Mouse (Mus musculus) kidney, adult 11 months (tissue): Measurements from ENCODE around the gene Grin3b.
A peak's percentile ranks its signal among the peaks of the same experiment; 100 is the strongest.
"Not testable (repeated sequence)": the region's sequence is repeated elsewhere in the genome, so short reads cannot be mapped to it uniquely, and the experiment has no call there.

Experiments used
- DNase-seq: peaks from one replicate; pipeline ENCODE4 v3.0.0; 2022

Gene Grin3b

GRCm38 (mm10) chr10:79936284-79936910 lies 34.1 kb upstream of the Grin3b start:
- peak; percentile 85 for DNase-seq

DNA sequence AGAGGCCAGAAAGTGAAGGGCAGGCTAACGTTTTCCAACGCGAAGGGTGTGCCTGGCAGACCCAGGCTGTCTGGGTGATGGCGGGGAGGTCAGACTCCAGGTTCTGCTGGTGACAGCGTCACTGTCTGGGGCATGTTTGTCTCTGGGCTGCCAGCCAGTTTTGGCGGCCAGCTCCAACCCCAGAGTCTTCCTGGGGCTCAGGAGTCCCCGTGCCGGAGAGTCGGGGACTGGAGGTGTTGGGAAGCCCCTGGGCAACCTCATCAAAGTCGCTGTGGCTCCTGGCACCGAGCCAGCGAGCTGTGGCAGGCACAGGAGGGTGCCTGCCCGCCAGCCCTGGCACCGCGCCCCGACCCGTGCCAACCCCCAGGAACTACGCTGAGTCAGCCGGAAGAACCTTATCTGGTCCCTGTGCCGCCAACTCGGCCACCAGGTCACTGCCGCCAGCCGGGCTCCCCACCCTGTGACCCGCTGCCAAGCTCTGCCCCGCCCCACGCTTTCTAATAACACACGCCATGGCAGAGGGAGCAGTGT lies 33.5 kb upstream of the Grin3b start:
- peak; percentile 83 for DNase-seq

- DNase-seq: peak; percentile 77
These were observed 32.6 kb upstream of the Grin3b start for GRCm38 (mm10) chr10:79937775-79938526.

DNA sequence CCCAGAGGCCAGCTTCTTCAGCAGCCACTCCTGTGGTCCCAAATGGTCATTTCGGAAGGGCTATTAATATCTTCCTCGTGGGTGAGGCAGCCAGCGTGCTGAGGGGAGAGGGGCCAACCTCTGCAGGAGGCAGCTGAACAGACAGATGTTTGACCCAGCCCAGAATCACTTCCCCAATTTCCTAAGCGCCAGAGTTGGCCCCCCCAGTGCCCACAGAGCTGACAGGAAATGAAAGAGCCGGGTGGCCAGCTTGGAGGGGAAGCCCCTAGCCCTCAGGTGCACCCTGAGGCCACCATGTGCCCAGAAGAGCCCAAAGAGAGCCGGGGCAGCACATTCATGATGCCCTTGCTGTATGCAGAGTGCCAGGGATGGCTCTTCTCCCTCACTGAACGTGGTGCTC lies 29.8 kb upstream of the Grin3b start:
- no peak for DNase-seq

- DNase-seq: no peak
These were observed 27.5 kb upstream of the Grin3b start for GRCm38 (mm10) chr10:79942988-79943387.

- no peak for DNase-seq
These were observed 27.0 kb upstream of the Grin3b start for GRCm38 (mm10) chr10:79943471-79943901.

- peak; percentile 83 for DNase-seq
These were observed 24.8 kb upstream of the Grin3b start for GRCm38 (mm10) chr10:79945507-79946234.

DNA sequence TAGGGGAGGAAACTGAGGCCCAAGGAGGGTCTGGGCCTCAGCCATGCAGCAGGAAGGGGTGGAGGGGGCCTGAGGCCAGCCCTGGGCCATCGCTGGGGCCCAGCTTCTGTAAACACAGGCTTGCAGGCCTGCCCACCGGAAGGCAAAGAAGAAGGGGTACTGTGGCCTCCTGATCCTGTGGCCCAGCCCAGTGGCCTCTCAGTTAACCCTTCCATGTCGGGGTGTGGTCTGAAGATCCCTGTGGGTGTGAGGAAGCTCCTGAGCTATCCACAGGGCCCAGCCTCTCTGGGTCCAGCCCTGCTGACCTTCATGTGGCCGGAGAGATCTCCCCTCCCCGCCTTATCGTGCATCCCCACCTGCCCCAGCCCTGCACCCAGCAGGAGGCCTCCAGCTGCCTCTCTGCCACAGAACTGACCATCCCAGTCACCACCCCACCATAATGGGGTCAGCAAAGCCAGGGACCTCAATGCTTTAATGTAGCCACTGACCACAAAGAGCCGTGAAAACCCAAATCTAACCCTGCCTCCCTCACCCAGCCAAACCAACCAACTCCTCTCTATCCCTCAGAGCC lies 23.7 kb upstream of the Grin3b start:
- DNase-seq: no peak

GRCm38 (mm10) chr10:79947502-79947901 lies 23.0 kb upstream of the Grin3b start:
- DNase-seq: no peak

GRCm38 (mm10) chr10:79949873-79950272 lies 20.6 kb upstream of the Grin3b start:
- no peak for DNase-seq

DNA sequence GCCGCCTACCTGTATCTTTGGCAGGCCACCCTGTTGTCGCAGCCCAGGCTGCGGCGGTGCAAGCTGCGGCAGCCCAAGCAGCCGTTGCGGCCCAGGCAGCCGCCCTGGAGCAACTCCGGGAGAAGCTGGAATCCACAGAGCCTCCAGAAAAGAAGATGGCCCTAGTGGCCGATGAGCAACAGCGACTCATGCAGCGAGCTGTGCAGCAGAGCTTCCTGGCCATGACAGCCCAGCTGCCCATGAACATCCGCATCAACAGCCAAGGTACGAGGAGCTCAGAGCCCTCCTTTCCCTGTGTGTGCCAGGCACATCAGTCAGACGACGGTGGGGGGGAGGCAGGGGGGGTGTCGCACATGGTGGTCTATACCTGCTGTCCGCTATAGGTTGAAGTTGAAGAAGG lies 19.9 kb upstream of the Grin3b start:
- no peak for DNase-seq

GRCm38 (mm10) chr10:79953946-79954345 lies 16.6 kb upstream of the Grin3b start:
- DNase-seq: no peak

- no peak for DNase-seq
These were observed 14.8 kb upstream of the Grin3b start for GRCm38 (mm10) chr10:79955691-79956090.

DNA sequence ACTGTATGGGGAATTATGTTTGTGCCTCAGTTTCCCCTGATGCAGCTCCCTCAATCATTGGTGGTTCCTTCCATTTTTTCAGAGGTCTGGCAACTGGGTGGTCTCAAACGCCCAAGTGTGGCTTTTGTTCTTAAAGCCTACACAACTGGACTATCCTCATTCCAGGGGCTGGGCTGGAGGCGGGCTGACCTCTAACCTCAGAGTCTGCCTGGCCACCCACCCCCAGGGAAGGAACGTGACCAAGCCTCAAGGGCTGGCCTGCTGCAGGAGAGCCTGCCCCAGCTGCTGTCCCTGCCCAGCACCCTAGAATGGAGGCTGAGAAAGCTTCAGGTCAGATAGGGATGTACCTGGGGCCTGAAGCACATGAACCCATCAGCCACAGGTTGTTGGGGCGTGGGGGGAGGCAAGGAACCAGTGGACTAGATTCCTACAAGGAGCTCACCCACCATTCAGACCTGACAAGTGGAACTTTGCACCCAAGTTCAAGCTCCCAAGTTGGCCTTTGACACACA lies 13.8 kb upstream of the Grin3b start:
- DNase-seq: no peak

GRCm38 (mm10) chr10:79958140-79958816 lies 12.2 kb upstream of the Grin3b start:
- DNase-seq: peak; percentile 88

DNA sequence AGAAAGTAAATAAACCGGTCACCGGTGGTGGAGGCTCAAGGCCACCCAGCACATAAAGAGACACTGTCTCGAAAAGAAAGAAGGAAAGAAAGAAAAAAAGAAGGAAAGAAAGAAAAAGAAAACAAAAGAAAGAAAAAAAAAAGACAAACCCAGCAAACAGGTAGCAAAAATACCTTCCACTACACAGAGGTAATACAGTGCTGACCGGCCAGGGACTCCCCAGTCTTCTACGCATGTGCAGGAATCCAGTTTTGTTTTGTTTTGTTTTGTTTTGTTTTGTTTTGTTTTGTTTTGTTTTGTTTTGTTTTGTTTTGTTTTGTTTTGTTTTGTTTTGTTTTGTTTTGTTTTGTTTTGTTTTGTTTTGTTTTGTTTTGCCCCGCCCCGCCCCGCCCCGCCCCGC lies 11.1 kb upstream of the Grin3b start:
- not testable (repeated sequence) for DNase-seq

DNA sequence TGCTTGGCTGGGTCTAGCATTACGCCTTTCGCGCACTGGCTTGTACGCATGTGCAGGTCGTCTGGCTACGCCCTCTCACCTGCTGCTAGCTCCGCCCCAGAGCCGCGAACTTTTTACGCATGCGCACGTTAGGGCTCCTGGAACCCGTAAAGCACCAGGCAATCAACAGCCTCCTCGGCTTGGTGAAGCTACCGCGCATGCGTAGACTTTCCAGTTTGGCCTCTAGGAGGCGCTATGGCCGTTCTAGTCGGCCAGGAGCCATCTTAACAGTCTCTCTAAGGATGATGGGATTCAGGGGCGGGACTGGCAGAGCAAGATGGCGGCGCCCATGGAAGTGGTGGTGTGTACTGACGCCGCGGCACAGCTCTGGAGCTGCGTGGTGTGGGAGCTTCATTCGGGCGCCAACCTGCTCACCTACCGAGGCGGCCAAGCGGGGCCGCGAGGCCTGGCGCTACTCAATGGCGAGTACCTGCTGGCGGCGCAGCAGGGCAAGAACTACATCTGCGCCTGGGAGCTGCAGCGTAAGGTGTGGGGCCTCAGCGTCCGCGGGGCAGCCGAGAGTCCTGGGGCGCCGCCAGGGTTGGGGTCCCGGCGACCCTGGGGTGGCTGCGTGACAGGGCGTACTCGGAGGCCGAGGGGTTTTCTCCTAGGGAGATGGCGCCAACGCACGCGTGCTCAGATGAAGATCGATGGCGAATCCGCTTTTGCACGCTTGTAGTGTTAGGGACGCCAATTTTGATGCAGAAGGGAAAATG lies 10.5 kb upstream of the Grin3b start, which contains the start of gene Wdr18:
Wdr18 (plus strand) TSS at position 306 of the 755 bp plus-strand sequence.
- peak; percentile 100 for DNase-seq

DNA sequence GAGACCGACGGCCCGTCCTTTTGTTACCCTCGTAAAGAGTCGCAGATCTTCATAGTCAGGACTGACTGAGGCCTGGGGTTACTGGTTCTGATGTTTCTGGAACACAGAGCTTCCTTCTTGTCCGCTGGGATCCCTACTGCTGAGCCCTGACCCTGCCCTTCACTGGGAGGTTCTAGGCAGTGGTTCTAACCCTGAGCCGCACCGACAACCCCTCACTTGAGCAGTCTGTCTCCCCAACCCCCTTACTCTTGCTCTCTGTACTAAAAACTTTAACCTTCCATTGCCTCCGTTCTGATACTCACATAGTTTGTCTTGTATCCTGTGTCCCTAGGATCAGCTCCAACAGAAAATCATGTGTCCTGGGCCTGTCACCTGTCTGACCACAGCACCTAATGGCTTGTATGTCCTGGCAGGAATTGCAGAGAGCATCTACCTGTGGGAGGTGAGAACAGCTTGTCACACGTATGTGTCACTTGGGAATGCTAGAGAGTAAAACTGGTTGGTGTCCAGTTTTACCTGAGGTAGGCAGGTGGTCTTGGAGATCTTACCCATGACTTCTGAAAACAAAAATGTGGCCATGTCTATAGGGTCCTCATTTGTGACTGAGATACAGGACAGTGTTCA lies 9.7 kb upstream of the Grin3b start:
- no peak for DNase-seq

DNA sequence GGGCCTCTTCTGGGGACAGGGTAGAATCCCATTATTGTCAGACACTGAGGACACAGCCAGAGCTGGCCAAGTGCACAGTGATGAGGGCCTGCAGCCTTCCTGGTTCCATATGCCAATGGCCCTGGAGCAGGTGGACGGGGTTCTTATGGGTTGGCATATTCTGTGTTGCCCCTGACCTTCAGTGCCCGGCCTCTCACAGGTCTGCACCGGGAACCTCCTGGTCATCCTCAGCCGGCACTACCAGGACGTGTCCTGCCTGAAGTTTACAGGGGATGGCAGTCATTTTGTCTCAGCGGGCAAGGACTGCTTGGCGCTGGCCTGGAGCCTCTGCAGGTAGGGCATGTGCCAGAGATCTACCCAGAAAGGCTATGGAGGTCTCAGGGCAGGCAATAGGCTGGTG lies 5.8 kb upstream of the Grin3b start:
- DNase-seq: no peak

DNA sequence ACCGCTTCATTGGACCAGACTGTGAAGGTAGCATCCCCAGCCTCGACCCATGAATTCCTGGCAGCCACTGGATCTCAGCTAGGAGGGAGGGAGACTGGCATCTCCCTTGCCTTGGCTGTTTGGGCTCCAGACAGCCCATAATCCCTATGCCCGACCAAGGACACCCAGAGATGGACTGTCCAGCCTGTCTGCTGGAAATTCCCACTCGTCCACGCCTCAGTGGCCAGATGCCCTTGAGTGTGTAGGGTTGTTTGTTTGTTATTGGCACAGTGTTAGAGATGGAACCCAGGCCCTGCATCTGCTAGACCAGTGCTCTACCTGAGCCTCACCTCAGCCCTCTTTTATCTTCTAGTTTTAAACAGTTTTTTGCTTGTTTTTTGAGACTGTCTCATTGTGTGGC lies 5.2 kb upstream of the Grin3b start:
- no peak for DNase-seq

DNA sequence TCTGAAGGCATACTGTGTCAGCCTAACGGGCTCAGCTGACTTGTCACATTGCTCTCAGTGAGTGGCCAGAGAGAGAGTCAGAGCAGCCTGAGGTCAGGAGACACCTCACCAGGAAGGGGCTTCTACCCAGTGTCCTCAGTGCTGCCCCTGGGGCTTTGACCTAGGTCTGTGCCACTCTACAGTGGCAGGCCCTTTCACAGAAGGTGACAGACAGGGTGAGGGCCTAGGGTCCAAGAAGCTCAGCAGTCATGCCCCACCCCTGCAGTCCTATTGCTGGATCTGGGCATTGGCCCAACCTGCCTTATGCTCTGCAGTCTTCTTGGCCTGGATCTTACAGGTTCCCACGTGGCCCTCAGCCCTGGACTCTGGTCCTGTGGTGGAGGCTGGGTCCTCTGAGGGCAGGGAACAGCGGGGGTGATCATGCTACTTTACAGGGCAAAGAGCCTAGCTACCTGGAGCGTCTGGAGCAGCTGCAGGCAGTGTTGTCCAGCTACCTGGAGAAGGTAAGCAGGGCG lies 3.6 kb upstream of the Grin3b start:
- peak; percentile 95 for DNase-seq
